Mouse (Mus musculus): ENCODE data around the gene Actn4. TPM values are rescaled to one million over a fixed set of nuclear protein-coding genes. Genes with fewer than 3 reads are reported as not detected.

The Actn4 gene
- total and polyA plus RNA-seq, 2 experiments from 2014 or later = 120 to 171 TPM

- H3K9ac ChIP-seq (replicated peaks; ENCODE audit: low read depth, low read length) = no peak overlapping the region
- 71% methylated on average over 6 of the region's 6 CpGs for WGBS
Observed at GRCm38 (mm10) chr7:28902180-28902579, 60.0 kb downstream of the Actn4 start.

DNA sequence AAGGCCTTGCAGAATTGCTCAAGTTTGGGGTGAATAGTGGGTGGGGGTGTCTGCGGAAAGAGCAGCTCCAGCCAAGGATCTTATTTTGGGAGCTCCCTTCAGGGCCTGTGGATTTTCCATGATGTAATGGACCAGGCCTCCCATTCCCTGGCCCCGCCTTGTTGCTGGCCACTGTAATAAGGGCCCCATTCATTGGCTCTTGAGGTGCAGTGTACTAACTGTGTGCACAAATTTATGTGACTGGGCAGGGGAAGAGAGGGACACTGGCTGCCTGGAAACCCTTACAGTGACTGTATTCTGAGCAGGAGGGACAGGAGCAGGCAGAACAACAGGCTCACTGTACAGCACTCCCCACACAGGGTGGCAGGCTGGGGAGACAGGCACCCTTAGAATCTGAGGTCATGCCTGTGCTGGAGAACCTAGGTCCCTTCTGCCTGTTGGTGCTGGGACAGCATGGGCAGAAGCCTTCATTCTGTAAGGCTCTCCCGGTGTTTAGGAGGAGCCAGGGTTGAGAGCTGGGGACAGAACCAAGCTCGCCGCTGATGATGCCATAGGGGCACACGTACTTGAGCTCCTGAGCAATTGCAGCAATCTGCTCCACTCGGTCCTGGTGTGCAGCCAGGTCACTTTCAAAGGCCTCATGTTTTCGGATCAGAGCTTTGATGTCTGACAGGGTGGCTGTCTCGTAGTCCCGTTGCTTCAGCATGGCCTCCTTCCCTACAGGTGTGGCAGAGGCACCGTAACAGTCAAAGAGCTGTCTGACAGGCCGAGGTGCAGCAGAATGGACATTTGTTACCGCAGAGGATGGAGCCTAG, 60.6 kb downstream of the Actn4 start:
- no peaks in the 10 kb centered on the region for H3K9me3 ChIP-seq (replicated peaks; ENCODE audit: control insufficient read depth, low read length)
- H3K36me3 ChIP-seq (replicated peaks; ENCODE audit: control insufficient read depth, insufficient read depth, low read length) = peaks cover 100% of the 10 kb centered on the region
- TF ChIP-seq EP300 (IDR thresholded peaks at IDR 0.05; ENCODE audit: low read depth) (no peak), CTCF (IDR thresholded peaks at IDR 0.05; ENCODE audit: low read depth) (no peak)
- peak; percentile 70 for DNase-seq (ENCODE audit: low spot score)
- peaks cover 16% of the 10 kb centered on the region for H3K4me1 ChIP-seq (ENCODE audit: control insufficient read depth, insufficient read depth)
- WGBS = 56% methylated on average over 13 of the region's 13 CpGs
- H3K4me3 ChIP-seq (ENCODE audit: low read depth, low read length) = no peak overlapping the region
- ATAC-seq (ENCODE audit: insufficient read depth, low read depth) = peak; percentile 83
- H3K9ac ChIP-seq (replicated peaks; ENCODE audit: low read depth, low read length) = no peak overlapping the region
- H3K4me2 ChIP-seq (ENCODE audit: low read depth, low read length) = no peak overlapping the region
- no peaks in the 10 kb centered on the region for H3K27me3 ChIP-seq (ENCODE audit: control insufficient read depth, insufficient read depth, low read length)
- H3K27ac ChIP-seq (ENCODE audit: low read depth) = peak overlapping the region; percentile 77

More at GRCm38 (mm10) chr7:28902180-28902579, 60.0 kb downstream of the Actn4 start:
- H3K27ac ChIP-seq (ENCODE audit: low read depth) = peak overlapping the region; percentile 77
- no peak overlapping the region for H3K4me3 ChIP-seq (ENCODE audit: low read depth, low read length)
- ATAC-seq (ENCODE audit: insufficient read depth, low read depth) (no peak), DNase-seq (ENCODE audit: low spot score) (no peak)
- H3K9me3 ChIP-seq (replicated peaks; ENCODE audit: control insufficient read depth, low read length) = no peaks in the 10 kb centered on the region
- H3K27me3 ChIP-seq (ENCODE audit: control insufficient read depth, insufficient read depth, low read length) = no peaks in the 10 kb centered on the region
- no peak overlapping the region for H3K4me2 ChIP-seq (ENCODE audit: low read depth, low read length)
- peaks cover 100% of the 10 kb centered on the region for H3K36me3 ChIP-seq (replicated peaks; ENCODE audit: control insufficient read depth, insufficient read depth, low read length)
- peaks cover 16% of the 10 kb centered on the region for H3K4me1 ChIP-seq (ENCODE audit: control insufficient read depth, insufficient read depth)
- TF ChIP-seq CTCF (IDR thresholded peaks at IDR 0.05; ENCODE audit: low read depth) = no peak
- TF ChIP-seq EP300 (IDR thresholded peaks at IDR 0.05; ENCODE audit: low read depth) = no peak

- DNase-seq (ENCODE audit: low spot score) (no peak), ATAC-seq (ENCODE audit: insufficient read depth, low read depth) (no peak)
- Histone ChIP-seq H3K4me2 (ENCODE audit: low read depth, low read length) (no peak overlapping the region), H3K27ac (ENCODE audit: low read depth) (no peak overlapping the region), H3K9me3 (replicated peaks; ENCODE audit: control insufficient read depth, low read length) (no peaks in the 10 kb centered on the region), H3K27me3 (ENCODE audit: control insufficient read depth, insufficient read depth, low read length) (no peaks in the 10 kb centered on the region), H3K36me3 (replicated peaks; ENCODE audit: control insufficient read depth, insufficient read depth, low read length) (peaks cover 100% of the 10 kb centered on the region), H3K4me3 (ENCODE audit: low read depth, low read length) (no peak overlapping the region), H3K4me1 (ENCODE audit: control insufficient read depth, insufficient read depth) (peaks cover 20% of the 10 kb centered on the region), H3K9ac (replicated peaks; ENCODE audit: low read depth, low read length) (no peak overlapping the region)
- WGBS = 66% methylated on average over 4 of the region's 4 CpGs
- TF ChIP-seq CTCF (IDR thresholded peaks at IDR 0.05; ENCODE audit: low read depth) = no peak; the same call in 1 of the 2 replicates
- no peak for TF ChIP-seq EP300 (IDR thresholded peaks at IDR 0.05; ENCODE audit: low read depth)
Observed at GRCm38 (mm10) chr7:28899972-28900371, 62.2 kb downstream of the Actn4 start.

DNA sequence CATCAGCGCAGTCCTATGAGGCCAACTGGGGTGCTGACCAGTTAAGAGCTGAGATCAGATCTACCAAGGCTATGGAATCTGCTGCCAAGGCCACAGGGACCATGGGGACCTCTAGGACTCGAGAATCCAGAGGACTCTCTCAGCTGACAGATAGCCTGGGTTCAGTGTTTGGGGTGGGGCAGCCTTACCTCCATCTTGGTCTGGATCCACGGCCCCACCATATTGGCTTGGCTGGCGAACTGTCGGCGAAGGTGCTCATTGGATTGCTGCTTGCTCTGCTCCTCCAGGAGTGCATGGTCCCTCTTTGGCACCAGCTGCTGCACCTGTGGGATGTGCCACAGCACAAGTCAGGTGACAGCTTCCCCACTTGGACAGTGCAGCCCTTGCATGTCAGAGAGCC, 64.5 kb downstream of the Actn4 start:
- Histone ChIP-seq H3K9ac (replicated peaks; ENCODE audit: low read depth, low read length) (no peak overlapping the region), H3K27me3 (ENCODE audit: control insufficient read depth, insufficient read depth, low read length) (no peaks in the 10 kb centered on the region), H3K9me3 (replicated peaks; ENCODE audit: control insufficient read depth, low read length) (no peaks in the 10 kb centered on the region), H3K4me1 (ENCODE audit: control insufficient read depth, insufficient read depth) (peaks cover 20% of the 10 kb centered on the region), H3K36me3 (replicated peaks; ENCODE audit: control insufficient read depth, insufficient read depth, low read length) (peaks cover 97% of the 10 kb centered on the region), H3K4me2 (ENCODE audit: low read depth, low read length) (no peak overlapping the region), H3K4me3 (ENCODE audit: low read depth, low read length) (no peak overlapping the region), H3K27ac (ENCODE audit: low read depth) (no peak overlapping the region)
- ATAC-seq (ENCODE audit: insufficient read depth, low read depth) = no peak
- no peak for DNase-seq (ENCODE audit: low spot score)
- TF ChIP-seq CTCF (IDR thresholded peaks at IDR 0.05; ENCODE audit: low read depth) (no peak), EP300 (IDR thresholded peaks at IDR 0.05; ENCODE audit: low read depth) (no peak)
- 83% methylated on average over 6 of the region's 6 CpGs for WGBS

DNA sequence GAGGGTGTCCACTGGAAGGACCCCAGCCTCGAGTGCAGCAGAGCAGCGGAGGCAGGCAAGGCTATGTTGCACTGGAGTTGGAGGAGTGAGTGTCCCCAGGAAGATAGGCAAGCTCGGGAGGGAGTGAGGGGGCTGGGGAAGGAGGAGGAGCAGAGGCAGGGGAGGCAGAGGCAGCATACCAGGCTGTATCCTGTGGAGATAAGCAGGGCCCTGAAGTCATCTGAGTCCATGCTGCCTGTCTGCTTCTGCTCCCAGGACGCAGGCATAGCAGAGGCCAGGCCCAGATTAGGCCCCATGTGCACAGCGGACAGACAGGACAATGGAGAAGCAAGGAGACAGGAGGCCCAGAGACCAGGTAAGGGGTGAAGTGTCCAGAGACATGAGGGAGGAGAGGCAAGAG, 67.2 kb downstream of the Actn4 start:
- no peaks in the 10 kb centered on the region for H3K27me3 ChIP-seq (ENCODE audit: control insufficient read depth, insufficient read depth, low read length)
- no peak overlapping the region for H3K9ac ChIP-seq (replicated peaks; ENCODE audit: low read depth, low read length)
- peaks cover 86% of the 10 kb centered on the region for H3K36me3 ChIP-seq (replicated peaks; ENCODE audit: control insufficient read depth, insufficient read depth, low read length)
- peak; percentile 70 for DNase-seq (ENCODE audit: low spot score)
- TF ChIP-seq EP300 (IDR thresholded peaks at IDR 0.05; ENCODE audit: low read depth) = peak; percentile 43; the same call in 1 of the 2 replicates
- TF ChIP-seq CTCF (IDR thresholded peaks at IDR 0.05; ENCODE audit: low read depth) = no peak
- H3K4me1 ChIP-seq (ENCODE audit: control insufficient read depth, insufficient read depth) = peaks cover 4% of the 10 kb centered on the region
- 18% methylated on average over 5 of the region's 5 CpGs for WGBS
- no peaks in the 10 kb centered on the region for H3K9me3 ChIP-seq (replicated peaks; ENCODE audit: control insufficient read depth, low read length)
- no peak overlapping the region for H3K4me2 ChIP-seq (ENCODE audit: low read depth, low read length)
- H3K27ac ChIP-seq (ENCODE audit: low read depth) = peak overlapping the region; percentile 57
- peak; percentile 56 for ATAC-seq (ENCODE audit: insufficient read depth, low read depth)
- H3K4me3 ChIP-seq (ENCODE audit: low read depth, low read length) = no peak overlapping the region

All from heart, postnatal 0 days (tissue).